Mouse (Mus musculus) hindbrain, postnatal 0 days (tissue): Measurements from ENCODE around the gene Pip5k1a. TPM values are rescaled to one million over a fixed set of nuclear protein-coding genes. Genes with fewer than 3 reads are reported as not detected.

Source experiments
- ATAC-seq: fragments of 200-750 bp; cut with Nextera tagmentation; 2 replicates; pipeline ENCODE4 v1.8.0; 2017; ENCODE audit warnings: mild to moderate bottlenecking, moderate TSS enrichment, moderate library complexity
- DNase-seq: peaks from one replicate; pipeline ENCODE4 v3.0.0-alpha.2; 2015; ENCODE audit warnings: low spot score
- H3K27ac ChIP-seq: fragments of 300-500 bp; sonication (generic); 2 replicates; pipeline ENCODE4 v1.5.1; 2014; ENCODE audit warnings: mild to moderate bottlenecking
- H3K27me3 ChIP-seq: fragments of 300-500 bp; sonication (generic); 2 replicates; pipeline ENCODE4 v1.6.1; 2014; ENCODE audit warnings: low read length, mixed read lengths; ENCODE audit not compliant: insufficient read depth
- H3K36me3 ChIP-seq: fragments of 300-500 bp; sonication (generic); 2 replicates; pipeline ENCODE4 v1.6.1; 2014; ENCODE audit warnings: low read length, mixed read lengths; ENCODE audit not compliant: insufficient read depth
- H3K4me1 ChIP-seq: fragments of 300-500 bp; sonication (generic); 2 replicates; pipeline ENCODE4 v1.6.1; 2014; ENCODE audit warnings: antibody characterized with exemption, low read length, mixed read lengths; ENCODE audit not compliant: insufficient read depth
- H3K4me2 ChIP-seq: fragments of 300-500 bp; sonication (generic); 2 replicates; pipeline ENCODE4 v1.6.1; 2014; ENCODE audit warnings: low read depth, mild to moderate bottlenecking, low read length, moderate library complexity, mixed read lengths
- H3K4me3 ChIP-seq: fragments of 300-500 bp; sonication (generic); 2 replicates; pipeline ENCODE4 v1.5.1; 2014; ENCODE audit warnings: low read length
- H3K9ac ChIP-seq: fragments of 300-500 bp; sonication (generic); replicated peaks from 2 replicates; pipeline ENCODE4 v1.6.1; 2014; ENCODE audit warnings: mild to moderate bottlenecking, low read length, moderate library complexity, mixed read lengths
- H3K9me3 ChIP-seq: fragments of 300-500 bp; sonication (generic); 2 replicates; pipeline ENCODE4 v1.6.1; 2016; ENCODE audit warnings: low read length, mixed read lengths
- CTCF ChIP-seq: IDR thresholded peaks from 2 replicates; pipeline ENCODE4 v1.5.1; 2016; ENCODE audit warnings: antibody characterized with exemption, control low read depth, low read depth
- WGBS: fragments of 180-500 bp; shearing (Covaris S2); extraction: QIAGEN DNeasy Blood & Tissue Kit; methylation state at CpG from one replicate; pipeline ENCODE4 v1.1.7; 2014; 5-methylcytosine and 5-hydroxymethylcytosine counted together
- polyA plus RNA-seq: library from polyadenylated mRNA; unstranded; fragments of >200 nt; fragmentation: Nextera tagmentation; extraction: Ambion mirVana; gene quantifications from 2 replicates; pipeline ENCODE4 v1.2.1, GENCODE M21; 2015
- total RNA-seq: library from RNA; depleted of rRNA; stranded (reverse); fragments of >200 nt; gene quantifications from 2 replicates; pipeline ENCODE4 v1.2.3, GENCODE M21; 2014

Pip5k1a gene
- total and polyA plus RNA-seq, 2 experiments from 2014 or later, result 12.4 to 18.5 TPM

DNA sequence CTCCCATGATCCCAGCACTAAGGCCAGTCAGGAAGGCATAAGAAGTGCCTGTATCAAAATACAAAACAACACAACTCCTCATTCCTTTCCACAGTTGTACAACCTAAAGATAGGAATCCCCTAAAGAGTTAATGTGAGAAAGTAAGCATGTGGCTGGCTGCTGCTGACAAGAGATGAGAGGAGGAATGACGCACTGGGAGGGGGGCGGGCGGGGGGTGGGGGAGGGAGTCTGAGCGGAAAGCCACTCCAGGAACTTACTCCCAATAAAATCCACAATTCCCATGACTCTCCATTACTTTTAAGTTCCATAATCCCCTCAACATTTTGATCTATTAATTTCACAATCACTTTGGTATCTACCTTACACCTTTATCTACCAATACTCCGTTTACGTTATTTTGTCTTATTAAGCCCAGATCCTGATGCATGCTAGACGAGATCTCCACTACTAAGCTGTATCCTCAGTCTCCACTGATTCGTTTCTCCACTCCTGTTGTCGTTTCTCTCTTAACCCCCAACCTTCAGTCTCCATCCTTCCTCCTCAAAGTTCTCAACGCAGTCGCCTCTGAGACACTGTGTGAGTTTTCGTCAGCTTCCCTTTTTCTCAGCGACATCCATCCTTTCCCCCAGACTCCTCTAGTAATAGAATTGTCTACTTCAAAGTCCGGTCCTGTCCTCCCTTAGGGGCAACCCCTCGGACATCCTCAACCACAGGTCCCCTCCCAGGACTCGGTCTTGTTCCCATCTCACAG, 968 bp downstream of the Pip5k1a start:
- Histone ChIP-seq H3K9ac (peak overlapping the region; percentile 84), H3K4me3 (peak overlapping the region; percentile 95), H3K27ac (peak overlapping the region; percentile 94), H3K36me3 (no peaks in the 10 kb centered on the region), H3K4me2 (peak overlapping the region; percentile 85), H3K9me3 (no peaks in the 10 kb centered on the region), H3K27me3 (no peaks in the 10 kb centered on the region), H3K4me1 (peaks cover 6% of the 10 kb centered on the region; the same call in 1 of the 2 replicates)
- ATAC-seq (no peak), DNase-seq (no peak)
- no peak for TF ChIP-seq CTCF
- under 1% methylated on average over 16 of the region's 16 CpGs for WGBS

DNA sequence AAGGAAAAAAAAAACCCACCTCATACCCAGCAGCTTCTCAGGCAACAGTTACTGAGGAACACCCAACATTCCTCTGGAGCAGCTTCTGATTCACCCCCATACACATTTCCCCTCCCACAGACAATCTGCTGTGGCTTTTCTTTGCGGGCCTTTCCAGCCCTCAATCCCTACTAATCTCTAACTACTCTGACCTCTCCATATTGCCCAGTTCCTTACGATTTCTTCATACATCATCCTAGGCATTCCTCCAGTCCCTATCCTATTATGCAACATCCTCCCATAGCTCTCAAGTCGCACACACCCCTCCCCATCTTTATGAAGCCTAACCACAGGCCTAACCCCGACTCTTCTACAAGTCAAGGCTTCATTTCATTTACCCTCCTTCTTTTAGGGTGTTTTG, 1.6 kb downstream of the Pip5k1a start:
- H3K27ac ChIP-seq, result no peak overlapping the region
- peaks cover 6% of the 10 kb centered on the region; the same call in 1 of the 2 replicates for H3K4me1 ChIP-seq
- WGBS, result 65% methylated on average over 4 of the region's 4 CpGs
- no peaks in the 10 kb centered on the region for H3K27me3 ChIP-seq
- ATAC-seq (no peak), DNase-seq (no peak)
- H3K4me2 ChIP-seq, result peak overlapping the region; percentile 85
- peak overlapping the region; percentile 84 for H3K9ac ChIP-seq
- no peak for TF ChIP-seq CTCF
- H3K36me3 ChIP-seq, result no peaks in the 10 kb centered on the region
- H3K9me3 ChIP-seq, result no peaks in the 10 kb centered on the region
- peak overlapping the region; percentile 95 for H3K4me3 ChIP-seq

DNA sequence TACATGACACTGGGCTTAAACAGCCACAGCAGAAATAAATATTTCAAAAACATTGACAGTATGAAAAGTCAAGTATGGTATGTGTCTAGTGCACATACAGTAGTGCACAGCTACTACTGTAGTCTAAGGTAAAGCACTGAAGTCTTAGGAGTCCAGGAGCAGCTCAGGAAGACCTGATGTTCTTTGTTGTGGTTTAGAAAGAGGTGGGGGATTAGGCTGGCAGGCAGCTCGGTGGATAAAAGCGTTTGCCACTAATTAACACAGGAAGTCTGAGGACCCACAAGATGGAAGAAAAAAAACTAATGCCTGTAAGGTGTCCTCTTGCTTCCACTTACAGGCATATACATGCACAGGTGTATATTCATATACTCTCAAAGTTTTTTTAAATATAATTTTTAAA, 5.9 kb downstream of the Pip5k1a start:
- DNase-seq (no peak), ATAC-seq (no peak)
- peaks cover 6% of the 10 kb centered on the region; the same call in 1 of the 2 replicates for H3K4me1 ChIP-seq
- WGBS, result 51% methylated on average over 2 of the region's 2 CpGs
- H3K27ac ChIP-seq, result no peak overlapping the region
- H3K9ac ChIP-seq, result no peak overlapping the region
- H3K9me3 ChIP-seq, result no peaks in the 10 kb centered on the region
- H3K4me2 ChIP-seq, result no peak overlapping the region
- no peaks in the 10 kb centered on the region for H3K36me3 ChIP-seq
- H3K27me3 ChIP-seq, result no peaks in the 10 kb centered on the region
- no peak overlapping the region for H3K4me3 ChIP-seq
- TF ChIP-seq CTCF, result no peak

DNA sequence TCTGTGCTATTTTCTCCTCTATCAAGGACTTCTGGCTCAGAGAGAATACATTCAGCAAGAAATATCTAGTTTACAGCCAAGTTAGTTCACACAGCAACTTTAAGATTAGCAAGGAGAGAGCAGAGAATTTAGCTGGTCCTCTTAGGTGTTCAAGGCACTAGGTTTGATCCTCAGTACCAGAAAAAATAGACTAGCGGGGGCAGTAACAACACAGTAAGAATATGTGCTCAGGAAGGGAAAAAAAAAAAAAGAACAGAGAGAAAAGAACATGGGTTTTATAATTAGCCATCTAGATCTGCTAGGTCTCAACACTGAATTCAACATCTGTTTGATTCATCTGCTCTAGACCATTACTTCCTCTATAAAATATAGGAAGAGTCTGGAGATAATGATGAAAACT, 18.7 kb downstream of the Pip5k1a start:
- no peak for TF ChIP-seq CTCF
- no peaks in the 10 kb centered on the region for H3K27me3 ChIP-seq
- WGBS, result 100% methylated on average over 1 of the region's 1 CpGs

DNA sequence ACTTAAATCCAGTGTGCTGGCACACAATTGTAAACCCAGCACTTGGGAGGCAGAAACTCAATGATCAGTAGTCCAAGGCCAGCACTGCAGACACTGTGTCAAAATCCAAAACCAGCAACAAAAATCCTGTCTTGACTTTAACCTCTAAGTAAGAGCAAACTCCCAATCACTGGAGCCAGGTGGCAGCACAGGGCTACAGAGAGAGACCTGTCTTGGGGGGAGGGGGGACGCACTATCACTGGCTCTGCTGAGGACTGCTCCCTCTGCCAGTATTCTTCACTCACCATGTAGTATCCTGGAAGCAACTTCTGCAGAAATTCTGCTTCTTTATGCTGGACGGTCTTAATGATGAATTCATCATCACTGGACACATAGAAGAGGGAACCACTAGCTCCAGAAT, 35.1 kb downstream of the Pip5k1a start:
- DNase-seq, result peak; percentile 8
- no peak overlapping the region for H3K4me2 ChIP-seq
- H3K9me3 ChIP-seq, result no peaks in the 10 kb centered on the region
- H3K4me3 ChIP-seq, result no peak overlapping the region
- H3K27ac ChIP-seq, result no peak overlapping the region
- ATAC-seq, result no peak
- peaks cover 62% of the 10 kb centered on the region for H3K36me3 ChIP-seq
- H3K9ac ChIP-seq, result no peak overlapping the region
- WGBS, result 88% methylated on average over 2 of the region's 2 CpGs
- TF ChIP-seq CTCF, result 0 out of 2 replicates have a peak, but pooled peaks have one; percentile 11
- no peaks in the 10 kb centered on the region for H3K27me3 ChIP-seq
- H3K4me1 ChIP-seq, result no peaks in the 10 kb centered on the region

More for the DNA sequence above, 18.7 kb downstream of the Pip5k1a start:
- Histone ChIP-seq H3K4me1 (no peaks in the 10 kb centered on the region), H3K27ac (no peak overlapping the region), H3K36me3 (no peaks in the 10 kb centered on the region), H3K9ac (no peak overlapping the region), H3K4me3 (no peak overlapping the region), H3K4me2 (no peak overlapping the region), H3K9me3 (no peaks in the 10 kb centered on the region)
- ATAC-seq, result no peak
- DNase-seq, result no peak

DNA sequence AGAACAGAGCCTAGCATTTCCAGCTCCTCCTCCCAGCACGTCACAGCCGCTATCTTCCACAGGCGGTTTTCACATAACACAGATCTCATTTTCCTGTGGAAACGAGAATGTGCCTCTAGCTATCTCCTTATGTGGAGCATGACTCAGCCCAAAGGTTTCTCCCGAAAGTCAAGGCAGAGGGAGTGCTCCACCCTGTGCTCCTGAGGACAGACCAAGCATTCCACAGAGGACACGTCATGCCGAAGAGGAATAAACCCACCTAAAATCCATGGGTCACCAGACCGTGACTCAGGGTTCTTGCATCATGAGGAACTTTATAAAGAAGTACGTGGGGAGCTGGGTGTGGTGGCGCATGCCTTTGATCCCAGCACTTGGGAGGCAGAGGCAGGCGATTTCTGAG, 40.2 kb downstream of the Pip5k1a start:
- Histone ChIP-seq H3K27ac (no peak overlapping the region), H3K9ac (no peak overlapping the region), H3K27me3 (no peaks in the 10 kb centered on the region), H3K9me3 (no peaks in the 10 kb centered on the region), H3K36me3 (peaks cover 86% of the 10 kb centered on the region), H3K4me1 (no peaks in the 10 kb centered on the region), H3K4me3 (no peak overlapping the region), H3K4me2 (no peak overlapping the region)
- DNase-seq (no peak), ATAC-seq (no peak)
- WGBS, result 93% methylated on average over 11 of the region's 11 CpGs
- TF ChIP-seq CTCF, result no peak

DNA sequence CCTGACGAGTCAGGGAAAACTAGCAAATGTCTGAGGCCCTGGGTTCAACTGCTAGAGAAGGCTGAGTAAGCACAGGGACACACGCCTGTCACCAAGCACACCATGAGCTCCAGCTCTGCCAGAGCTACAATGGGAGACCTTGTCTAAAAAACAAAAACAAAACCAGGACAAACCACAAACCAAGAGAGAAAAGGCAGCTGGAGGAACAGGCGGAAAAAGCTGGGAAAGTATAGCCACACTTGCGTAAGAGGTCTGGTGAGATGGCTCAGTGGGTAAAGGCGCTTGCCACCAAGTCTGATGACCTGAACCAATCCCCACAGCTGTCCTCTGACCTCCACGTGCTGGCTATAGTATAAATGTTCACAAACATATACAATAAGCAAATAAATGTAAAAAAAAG, 40.6 kb downstream of the Pip5k1a start:
- DNase-seq (no peak), ATAC-seq (no peak)
- Histone ChIP-seq H3K27ac (no peak overlapping the region), H3K36me3 (peaks cover 84% of the 10 kb centered on the region), H3K27me3 (no peaks in the 10 kb centered on the region), H3K4me3 (no peak overlapping the region), H3K9ac (no peak overlapping the region), H3K4me2 (no peak overlapping the region), H3K4me1 (no peaks in the 10 kb centered on the region), H3K9me3 (no peaks in the 10 kb centered on the region)
- TF ChIP-seq CTCF, result no peak
- WGBS, result 88% methylated on average over 6 of the region's 6 CpGs
